Mouse (Mus musculus) CH12.LX (cell line): ENCODE data around the gene Rab43. TPM values are rescaled to one million over a fixed set of nuclear protein-coding genes. Genes with fewer than 3 reads are reported as not detected.

Experiments used
- DNase-seq: peaks from one replicate; pipeline ENCODE4 v3.0.0-alpha.2; 2013; ENCODE audit errors: extremely low read depth
- H3K27ac ChIP-seq: 2 replicates; pipeline ENCODE4 v1.5.1; 2012; ENCODE audit warnings: low read depth, mild to moderate bottlenecking, control low read depth, moderate library complexity; ENCODE audit not compliant: insufficient read depth
- H3K27me3 ChIP-seq: replicated peaks from 2 replicates; pipeline ENCODE3; 2012; ENCODE audit warnings: inconsistent platforms
- H3K36me3 ChIP-seq, 2 experiments: replicated peaks in 1 of 2; 2 replicates each; pipeline versions ENCODE3 to v1.6.1; 2012; ENCODE audit warnings: inconsistent platforms in 1 of 2, low read length in 1 of 2, mild to moderate bottlenecking in 1 of 2, mixed read lengths in 1 of 2, moderate library complexity in 1 of 2; ENCODE audit not compliant: control insufficient read depth in 1 of 2, insufficient read depth in 1 of 2
- H3K4me1 ChIP-seq, 2 experiments: 2 replicates each; pipeline ENCODE4 v1.6.1; 2012; ENCODE audit warnings: inconsistent platforms in 1 of 2, moderate library complexity in 1 of 2; ENCODE audit not compliant: insufficient read depth in 2 of 2, control insufficient read depth in 1 of 2
- H3K4me2 ChIP-seq: 2 replicates; pipeline ENCODE4 v1.6.1; 2012; ENCODE audit warnings: low read depth, mild to moderate bottlenecking, control low read depth; ENCODE audit not compliant: poor library complexity, insufficient read depth, severe bottlenecking
- H3K4me3 ChIP-seq, 3 experiments: fragments of 150-350 bp in 1 of 3; sonication (generic) in 1 of 3; replicated peaks in 1 of 3; 2 replicates each; pipeline versions ENCODE3 to v1.5.1; 2011 to 2012; ENCODE audit warnings: low read depth in 2 of 3, low read length in 2 of 3, mild to moderate bottlenecking in 2 of 3, moderate library complexity in 2 of 3, control low read depth in 1 of 3, improper control_type of control experiment in 1 of 3, inconsistent platforms in 1 of 3, mixed read lengths in 1 of 3; ENCODE audit not compliant: poor library complexity in 1 of 3
- H3K79me2 ChIP-seq: replicated peaks from 2 replicates; pipeline ENCODE4 v1.6.1; 2012; ENCODE audit warnings: mild to moderate bottlenecking, moderate library complexity; ENCODE audit not compliant: control insufficient read depth, poor library complexity, insufficient read depth, severe bottlenecking; ENCODE audit errors: extremely low read depth
- H3K9ac ChIP-seq: 2 replicates; pipeline ENCODE4 v1.6.1; 2012; ENCODE audit warnings: low read depth, mild to moderate bottlenecking, control low read depth, moderate library complexity; ENCODE audit not compliant: insufficient read depth
- H3K9me3 ChIP-seq: replicated peaks from 2 replicates; pipeline ENCODE3; 2012; ENCODE audit warnings: low read length, inconsistent platforms, mixed read lengths
- BHLHE40 ChIP-seq: IDR thresholded peaks from 2 replicates; pipeline ENCODE4 v1.6.1; 2011; ENCODE audit warnings: mild to moderate bottlenecking, low read depth, low read length, improper control_type of control experiment
- CHD1 ChIP-seq: IDR thresholded peaks from 2 replicates; pipeline ENCODE4 v1.6.1; 2012; ENCODE audit warnings: low read depth, low read length, improper control_type of control experiment, inconsistent platforms
- CHD2 ChIP-seq: IDR thresholded peaks from 2 replicates; pipeline ENCODE4 v1.6.1; 2011; ENCODE audit warnings: low read length, improper control_type of control experiment
- E2F4 ChIP-seq: IDR thresholded peaks from 2 replicates; pipeline ENCODE4 v1.6.1; 2011; ENCODE audit warnings: low read depth, low read length, improper control_type of control experiment; ENCODE audit not compliant: insufficient replicate concordance
- ELF1 ChIP-seq: IDR thresholded peaks from 2 replicates; pipeline ENCODE4 v1.6.1; 2014; ENCODE audit warnings: low read depth, mild to moderate bottlenecking, inconsistent platforms, low read length, improper control_type of control experiment
- ETS1 ChIP-seq: conservative IDR thresholded peaks from 2 replicates; pipeline ENCODE4 v1.6.1; 2012; ENCODE audit warnings: low read depth, mild to moderate bottlenecking, inconsistent platforms, low read length, improper control_type of control experiment, moderate library complexity
- HCFC1 ChIP-seq: IDR thresholded peaks from 2 replicates; pipeline ENCODE4 v1.6.1; 2012; ENCODE audit warnings: low read depth, mild to moderate bottlenecking, inconsistent platforms, low read length, improper control_type of control experiment
- IRF4 ChIP-seq: IDR thresholded peaks from 2 replicates; pipeline ENCODE4 v1.6.1; 2014; ENCODE audit warnings: low read depth, mild to moderate bottlenecking, inconsistent platforms, low read length, improper control_type of control experiment
- JUND ChIP-seq: conservative IDR thresholded peaks from 2 replicates; pipeline ENCODE4 v1.6.1; 2011; ENCODE audit warnings: low read depth, low read length, improper control_type of control experiment
- KAT2A ChIP-seq: IDR thresholded peaks from 2 replicates; pipeline ENCODE4 v1.6.1; 2012; ENCODE audit warnings: low read length, improper control_type of control experiment, inconsistent platforms; ENCODE audit not compliant: insufficient replicate concordance
- MAZ ChIP-seq: IDR thresholded peaks from 2 replicates; pipeline ENCODE4 v1.6.1; 2012; ENCODE audit warnings: low read depth, mild to moderate bottlenecking, inconsistent platforms, low read length, improper control_type of control experiment, moderate library complexity
- MYC ChIP-seq: IDR thresholded peaks from 2 replicates; pipeline ENCODE4 v1.6.1; 2011; ENCODE audit warnings: low read depth, mild to moderate bottlenecking, improper control_type of control experiment, low read length
- NELFE ChIP-seq: IDR thresholded peaks from 2 replicates; pipeline ENCODE4 v1.6.1; 2011; ENCODE audit warnings: low read depth, low read length, improper control_type of control experiment
- NRF1 ChIP-seq: IDR thresholded peaks from 2 replicates; pipeline ENCODE4 v1.6.1; 2014; ENCODE audit warnings: low read depth, mild to moderate bottlenecking, inconsistent platforms, low read length, improper control_type of control experiment, moderate library complexity
- PAX5 ChIP-seq: IDR thresholded peaks from 2 replicates; pipeline ENCODE4 v1.6.1; 2012; ENCODE audit warnings: low read length, inconsistent platforms, mixed read lengths
- TBP ChIP-seq: conservative IDR thresholded peaks from 2 replicates; pipeline ENCODE4 v1.6.1; 2011; ENCODE audit warnings: low read depth, low read length, improper control_type of control experiment
- TCF12 ChIP-seq: IDR thresholded peaks from 2 replicates; pipeline ENCODE4 v1.6.1; 2014; ENCODE audit warnings: low read depth, mild to moderate bottlenecking, inconsistent platforms, low read length, improper control_type of control experiment
- UBTF ChIP-seq: IDR thresholded peaks from 2 replicates; pipeline ENCODE4 v1.6.1; 2012; ENCODE audit warnings: low read depth, mild to moderate bottlenecking, inconsistent platforms, low read length, improper control_type of control experiment, moderate library complexity
- USF1 ChIP-seq: IDR thresholded peaks from 2 replicates; pipeline ENCODE4 v1.6.1; 2014; ENCODE audit warnings: low read depth, mild to moderate bottlenecking, inconsistent platforms, low read length, improper control_type of control experiment
- ZKSCAN1 ChIP-seq: IDR thresholded peaks from 2 replicates; pipeline ENCODE4 v1.6.1; 2012; ENCODE audit warnings: low read depth, inconsistent platforms, low read length, improper control_type of control experiment, borderline replicate concordance
- ZMIZ1 ChIP-seq: IDR thresholded peaks from 2 replicates; pipeline ENCODE4 v1.6.1; 2012; ENCODE audit warnings: low read depth, mild to moderate bottlenecking, inconsistent platforms, low read length, improper control_type of control experiment
- ZNF384 ChIP-seq: IDR thresholded peaks from 2 replicates; pipeline ENCODE4 v1.6.1; 2012; ENCODE audit warnings: low read depth, low read length, improper control_type of control experiment, inconsistent platforms
- dilution Hi-C: fragments of 300-500 bp; cut with MboI; formaldehyde crosslinking; loops from 2 replicates; pipeline ENCODE4 v1.14.3; 2020; ENCODE audit warnings: low sequenced_read_pairs; ENCODE audit not compliant: extremely low pct_unique_long_range_greater_than_20kb, extremely low pct_ligation_motif_present
- in situ Hi-C: fragments of 300-500 bp; cut with MboI; formaldehyde crosslinking; loops from 3 replicates; pipeline ENCODE4 v1.14.3; 2019; ENCODE audit warnings: low sequenced_read_pairs, low pct_ligation_motif_present, low pct_unique_long_range_greater_than_20kb, mixed read lengths
- polyA plus RNA-seq: library from polyadenylated mRNA; unstranded; fragments of >175 nt; gene quantifications from 2 replicates; pipeline ENCODE4 v1.2.1, GENCODE M21; 2012; ENCODE audit warnings: low read depth; ENCODE audit not compliant: insufficient read length
- total RNA-seq, 2 experiments: library from RNA; depleted of rRNA; stranded (reverse); fragments of 300-350 nt in 1 of 2; fragments of >200 nt in 1 of 2; gene quantifications; 2 replicates each; pipeline ENCODE4 v1.2.3; 2012 to 2014

Gene Rab43
- total and polyA plus RNA-seq, 3 experiments: 4.3 to 23.4 (median 10.3) TPM

DNA sequence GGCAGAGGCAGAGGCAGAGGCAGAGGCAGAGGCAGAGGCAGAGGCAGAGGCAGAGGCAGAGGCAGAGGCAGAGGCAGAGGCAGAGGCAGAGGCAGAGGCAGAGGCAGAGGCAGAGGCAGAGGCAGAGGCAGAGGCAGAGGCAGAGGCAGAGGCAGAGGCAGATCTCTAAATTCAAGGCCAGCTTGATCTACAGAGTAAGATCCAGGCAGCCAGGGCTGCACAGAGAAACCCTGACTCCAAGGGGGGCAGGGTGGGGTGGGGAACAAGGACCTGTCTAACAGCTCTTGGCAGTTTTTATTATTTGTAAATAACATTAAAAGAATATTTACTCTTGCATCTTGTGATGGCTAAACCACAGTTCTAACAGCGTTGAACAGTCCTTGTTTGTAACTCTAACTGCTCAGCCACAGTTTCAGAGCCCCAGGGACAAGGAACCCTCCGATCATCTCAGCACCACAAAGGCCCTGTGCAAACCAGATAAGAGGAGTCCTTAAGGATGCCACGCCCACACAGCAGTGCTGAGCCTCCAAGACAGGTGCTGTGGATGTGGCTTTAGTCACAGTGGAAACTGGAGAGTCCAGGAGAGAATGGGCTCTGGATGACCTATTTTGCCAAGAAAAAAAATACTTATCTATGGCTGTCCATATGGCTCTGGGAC is 36.2 kb downstream of the Rab43 start:
- H3K9me3 ChIP-seq: peaks cover 5% of the 10 kb centered on the region
- H3K4me1 ChIP-seq: peaks cover 0 to 9% of the 10 kb centered on the region in 2 experiments; a peak in 2 of 4 replicates
- H3K79me2 ChIP-seq: no peaks in the 10 kb centered on the region
- no peak overlapping the region for H3K4me3 ChIP-seq
- no peak overlapping the region for H3K4me2 ChIP-seq
- in situ Hi-C loops (no loop called here), dilution Hi-C loops (no loop called here)
- H3K27me3 ChIP-seq: no peaks in the 10 kb centered on the region
- TF ChIP-seq CHD2 (no peak), MAZ (no peak), IRF4 (no peak), ZMIZ1 (no peak), JUND (no peak), BHLHE40 (no peak), PAX5 (no peak), UBTF (no peak), TCF12 (no peak), ZNF384 (no peak), USF1 (no peak), HCFC1 (no peak), E2F4 (no peak)
- H3K9ac ChIP-seq: no peak overlapping the region
- H3K36me3 ChIP-seq: no peaks in the 10 kb centered on the region
- DNase-seq: no peak
- no peak overlapping the region for H3K27ac ChIP-seq

DNA sequence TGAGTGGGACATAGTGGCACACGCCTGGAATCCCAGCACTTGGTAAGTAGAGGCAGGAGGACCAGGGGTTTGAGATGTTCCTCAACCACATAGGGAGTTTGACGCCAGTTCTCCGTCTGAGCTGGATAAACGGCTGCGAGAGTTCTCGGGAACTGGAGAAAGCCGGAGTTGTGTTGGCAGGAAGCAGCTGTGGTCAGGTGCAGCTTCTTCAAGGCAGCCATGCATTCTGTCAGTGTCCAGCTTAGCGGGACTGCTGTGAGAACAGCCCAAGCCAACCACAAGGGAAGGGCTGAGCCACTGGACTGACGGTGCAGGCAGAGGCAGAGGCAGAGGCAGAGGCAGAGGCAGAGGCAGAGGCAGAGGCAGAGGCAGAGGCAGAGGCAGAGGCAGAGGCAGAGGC is 37.1 kb downstream of the Rab43 start:
- Histone ChIP-seq H3K36me3 (no peaks in the 10 kb centered on the region), H3K4me1 (peaks cover 0 to 15% of the 10 kb centered on the region in 2 experiments; a peak in 2 of 4 replicates), H3K4me3 (no peak overlapping the region), H3K27me3 (no peaks in the 10 kb centered on the region), H3K27ac (no peak overlapping the region), H3K9me3 (peaks cover 5% of the 10 kb centered on the region), H3K4me2 (no peak overlapping the region), H3K79me2 (no peaks in the 10 kb centered on the region), H3K9ac (no peak overlapping the region)
- in situ Hi-C loops: no loop called here
- dilution Hi-C loops: no loop called here
- no peak for TF ChIP-seq NRF1
- TF ChIP-seq TBP: no peak
- TF ChIP-seq CHD1: no peak
- no peak for TF ChIP-seq ELF1
- TF ChIP-seq ETS1: no peak
- no peak for TF ChIP-seq ZKSCAN1
- no peak for TF ChIP-seq ZNF384
- no peak for TF ChIP-seq MYC
- TF ChIP-seq NELFE: no peak
- TF ChIP-seq CHD2: no peak
- no peak for TF ChIP-seq MAZ
- TF ChIP-seq KAT2A: no peak
- no peak for DNase-seq
